23 mouse cellular contexts compared by ENCODE assay signal in genomic region chr13:31761057-31761456, GRCm38 (mm10). TPM values are rescaled to one million over a fixed set of nuclear protein-coding genes. Genes with fewer than 3 reads are reported as not detected.
A peak's percentile ranks its signal among the peaks of the same experiment; 100 is the strongest.
DNase-seq lines count a peak whose midpoint lies in the region; ATAC-seq lines count a peak whose summit lies in the region.
"Had no signal": no experiment of that assay in that cellular context is flagged by ENCODE, and none has a peak within 500 bp of the region (broad histone marks: within the 10 kb centered on the region; RNA-seq: fewer than 3 reads in every experiment).

No protein-coding gene starts in this region.

- H3K4me2 ChIP-seq in forebrain, embryonic 16.5 days (ENCODE audit: low read length) = no peak overlapping the region
- 0 out of 2 replicates have a peak overlapping the region, but pooled peaks have one; percentile 2 for H3K4me2 ChIP-seq in kidney, embryonic 15.5 days
- peak overlapping the region; percentile 21; the same call in 1 of the 2 replicates for H3K4me2 ChIP-seq in limb, embryonic 13.5 days (replicated peaks)
- H3K4me2 ChIP-seq: embryonic facial prominence, embryonic 15.5 days; forebrain, embryonic 12.5 days; hindbrain, embryonic 14.5 days had no signal

- no peak overlapping the region for H3K4me3 ChIP-seq in forebrain, embryonic 10.5 days
- H3K4me3 ChIP-seq in forebrain, embryonic 16.5 days (replicated peaks; ENCODE audit: low read length) = no peak overlapping the region
- no peak overlapping the region for H3K4me3 ChIP-seq in kidney, embryonic 15.5 days (replicated peaks)
- H3K4me3 ChIP-seq in limb, embryonic 13.5 days = no peak overlapping the region
- H3K4me3 ChIP-seq: embryonic facial prominence, embryonic 15.5 days; erythroblast, embryonic 14.5 days; forebrain, embryonic 12.5 days; heart, embryonic 10.5 days had no signal

- H3K4me1 ChIP-seq in forebrain, embryonic 10.5 days = peaks cover 13% of the 10 kb centered on the region
- H3K4me1 ChIP-seq in forebrain, embryonic 16.5 days (replicated peaks; ENCODE audit: control insufficient read depth, insufficient read depth, low read length) = no peaks in the 10 kb centered on the region
- peaks cover 23% of the 10 kb centered on the region for H3K4me1 ChIP-seq in kidney, embryonic 15.5 days
- peaks cover 25% of the 10 kb centered on the region for H3K4me1 ChIP-seq in limb, embryonic 13.5 days
- H3K4me1 ChIP-seq: forebrain, embryonic 12.5 days had no signal

- WGBS in forebrain, embryonic 10.5 days = 83% methylated on average over 4 of the region's 4 CpGs
- 74% methylated on average over 4 of the region's 4 CpGs for WGBS in forebrain, embryonic 16.5 days
- WGBS in kidney, embryonic 15.5 days = 44% methylated on average over 4 of the region's 4 CpGs
- WGBS in limb, embryonic 13.5 days = 55% methylated on average over 4 of the region's 4 CpGs

- peak overlapping the region; percentile 35; the same call in 1 of the 2 replicates for H3K27ac ChIP-seq in forebrain, embryonic 10.5 days
- no peak overlapping the region for H3K27ac ChIP-seq in forebrain, embryonic 16.5 days (ENCODE audit: low read length)
- H3K27ac ChIP-seq in kidney, embryonic 15.5 days = peak overlapping the region; percentile 68
- peak overlapping the region; percentile 52; the same call in 1 of the 2 replicates for H3K27ac ChIP-seq in limb, embryonic 13.5 days
- H3K27ac ChIP-seq: embryonic facial prominence, embryonic 15.5 days; forebrain, embryonic 12.5 days; heart, embryonic 10.5 days; hindbrain, embryonic 14.5 days had no signal

- no peak for DNase-seq in forebrain, embryonic 10.5 days (ENCODE audit: extremely low spot score, low spot score)
- no peak for DNase-seq in kidney, adult 11 months
- DNase-seq in fibroblast of lung, adult 2 months (ENCODE audit: low read depth) = peak; percentile 53
- no peak for DNase-seq in layer of hippocampus, postnatal 36 days
- no peak for DNase-seq in ovary, postnatal 14 days (ENCODE audit: low spot score)
- DNase-seq: B cell, adult 2 months; cerebellum, adult 11 months; cerebellum, adult 9-10 months; forebrain, postnatal 0 days; gastrocnemius, postnatal 25 days; heart, postnatal 10 days; heart, postnatal 4 days had no signal

- no peak overlapping the region for H3K9ac ChIP-seq in forebrain, embryonic 16.5 days (replicated peaks; ENCODE audit: low read depth, low read length)
- no peak overlapping the region for H3K9ac ChIP-seq in kidney, embryonic 15.5 days
- H3K9ac ChIP-seq in limb, embryonic 13.5 days = no peak overlapping the region
- H3K9ac ChIP-seq: embryonic facial prominence, embryonic 15.5 days; forebrain, embryonic 12.5 days; forebrain, postnatal 0 days; hindbrain, embryonic 14.5 days had no signal

- H3K27me3 ChIP-seq in forebrain, embryonic 10.5 days (ENCODE audit: poor library complexity, severe bottlenecking) = no peaks in the 10 kb centered on the region
- no peaks in the 10 kb centered on the region for H3K27me3 ChIP-seq in forebrain, embryonic 16.5 days (replicated peaks; ENCODE audit: control insufficient read depth, insufficient read depth, low read length)
- no peaks in the 10 kb centered on the region for H3K27me3 ChIP-seq in kidney, embryonic 15.5 days
- peaks cover 8% of the 10 kb centered on the region for H3K27me3 ChIP-seq in limb, embryonic 13.5 days
- H3K27me3 ChIP-seq: embryonic facial prominence, embryonic 15.5 days; forebrain, embryonic 12.5 days had no signal

- no peaks in the 10 kb centered on the region for H3K36me3 ChIP-seq in forebrain, embryonic 10.5 days (replicated peaks)
- no peaks in the 10 kb centered on the region for H3K36me3 ChIP-seq in forebrain, embryonic 16.5 days (ENCODE audit: control insufficient read depth, insufficient read depth)
- H3K36me3 ChIP-seq in kidney, embryonic 15.5 days = no peaks in the 10 kb centered on the region
- H3K36me3 ChIP-seq in limb, embryonic 13.5 days = no peaks in the 10 kb centered on the region
- H3K36me3 ChIP-seq: embryonic facial prominence, embryonic 15.5 days; forebrain, embryonic 12.5 days; G1E; heart, embryonic 10.5 days had no signal

- no peaks in the 10 kb centered on the region for H3K9me3 ChIP-seq in forebrain, embryonic 10.5 days
- no peaks in the 10 kb centered on the region for H3K9me3 ChIP-seq in forebrain, embryonic 16.5 days (ENCODE audit: control insufficient read depth, low read length)
- H3K9me3 ChIP-seq in kidney, embryonic 15.5 days (replicated peaks) = no peaks in the 10 kb centered on the region
- no peaks in the 10 kb centered on the region for H3K9me3 ChIP-seq in limb, embryonic 13.5 days
- H3K9me3 ChIP-seq: embryonic facial prominence, embryonic 15.5 days; forebrain, embryonic 12.5 days; G1E; heart, embryonic 10.5 days had no signal

- ATAC-seq in forebrain, embryonic 16.5 days = no peak
- no peak for ATAC-seq in kidney, embryonic 15.5 days (replicated peaks; ENCODE audit: low FRiP score)
- no peak for ATAC-seq in limb, embryonic 13.5 days (ENCODE audit: low FRiP score, low read depth)
- ATAC-seq: CD4-positive, CD25-positive, alpha-beta regulatory T cell, adult 4 months; forebrain, postnatal 0 days had no signal

RNA-seq across cellular contexts. Expression of gene Foxc1, which starts 45.4 kb away (rescaled TPM):
- 2.5 and 2.6 TPM in 2 replicates for polyA plus RNA-seq in forebrain, embryonic 10.5 days (2016; fragmentation: Nextera tagmentation; extraction: Ambion mirVana)
- 0.57 and 1.1 TPM in 2 replicates for polyA plus RNA-seq in forebrain, embryonic 16.5 days (2015; fragmentation: Nextera tagmentation; extraction: Ambion mirVana)
- 4.1 and 5.2 TPM in 2 replicates for polyA plus RNA-seq in kidney, embryonic 15.5 days (2015; fragmentation: Nextera tagmentation; extraction: Ambion mirVana)
- 5.1 and 6.8 TPM in 2 replicates for polyA plus RNA-seq in limb, embryonic 13.5 days (2015; fragmentation: Nextera tagmentation; extraction: Ambion mirVana)
- 1 to 10 TPM; 3.3 to 4.6 TPM for total RNA-seq in layer of hippocampus, postnatal 36 days (2021)
- total RNA-seq: granulocyte monocyte progenitor cell, adult 5-6 weeks had no signal
- polyA plus RNA-seq: CD4-positive, CD25-positive, alpha-beta regulatory T cell, adult 4 months; erythroblast, embryonic 14.5 days; G1E had no signal
